Mouse (Mus musculus): ENCODE measurements around the gene Csnk1g1. TPM values are rescaled to one million over a fixed set of nuclear protein-coding genes. Genes with fewer than 3 reads are reported as not detected.

The Csnk1g1 gene
- polyA plus RNA-seq, 1 experiment from 2014 or later: 26.0 TPM

DNA sequence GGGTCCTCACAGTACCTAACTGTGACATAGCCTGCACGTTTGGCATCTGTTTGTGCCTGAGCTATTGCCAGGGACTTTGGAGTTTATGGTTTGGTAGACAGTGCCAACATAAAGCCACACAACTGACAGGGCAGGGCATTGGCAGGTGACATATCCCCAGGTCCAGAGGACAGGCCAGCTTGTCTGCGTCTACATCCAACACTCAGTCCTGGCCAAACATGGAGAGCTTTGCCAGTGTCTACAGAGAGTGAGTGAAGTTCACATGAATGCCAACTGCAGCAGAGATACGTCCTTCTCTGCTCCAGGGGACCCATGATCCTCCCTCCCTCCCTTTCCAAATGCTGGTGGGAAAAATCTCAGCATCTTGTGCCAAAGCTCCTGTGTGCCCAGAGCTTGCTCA is 175.4 kb downstream of the Csnk1g1 start:
- ATAC-seq (ENCODE audit: low FRiP score): no peak
- Histone ChIP-seq H3K4me2 (replicated peaks; ENCODE audit: low read depth, low read length) (no peak overlapping the region), H3K9me3 (ENCODE audit: control insufficient read depth, low read length) (no peaks in the 10 kb centered on the region), H3K27ac (ENCODE audit: low read depth, low read length) (no peak overlapping the region), H3K4me3 (ENCODE audit: low read depth, low read length) (no peak overlapping the region), H3K36me3 (ENCODE audit: control insufficient read depth, insufficient read depth, low read length) (peaks cover 2% of the 10 kb centered on the region; the same call in 1 of the 2 replicates), H3K9ac (ENCODE audit: low read depth, low read length) (no peak overlapping the region), H3K4me1 (replicated peaks; ENCODE audit: control insufficient read depth, insufficient read depth, low read length) (no peaks in the 10 kb centered on the region), H3K27me3 (ENCODE audit: control insufficient read depth, insufficient read depth, low read length) (no peaks in the 10 kb centered on the region)
- DNase-seq (ENCODE audit: low spot score): no peak
- WGBS: 94% methylated on average over 3 of the region's 3 CpGs

- Histone ChIP-seq H3K9ac (ENCODE audit: low read depth, low read length) (no peak overlapping the region), H3K27me3 (ENCODE audit: control insufficient read depth, insufficient read depth, low read length) (no peaks in the 10 kb centered on the region), H3K27ac (ENCODE audit: low read depth, low read length) (no peak overlapping the region), H3K4me1 (replicated peaks; ENCODE audit: control insufficient read depth, insufficient read depth, low read length) (0 out of 2 replicates have a peak, but pooled peaks cover 2% of the 10 kb centered on the region), H3K36me3 (ENCODE audit: control insufficient read depth, insufficient read depth, low read length) (peaks cover 2% of the 10 kb centered on the region; the same call in 1 of the 2 replicates), H3K4me3 (ENCODE audit: low read depth, low read length) (no peak overlapping the region), H3K9me3 (ENCODE audit: control insufficient read depth, low read length) (no peaks in the 10 kb centered on the region), H3K4me2 (replicated peaks; ENCODE audit: low read depth, low read length) (no peak overlapping the region)
- ATAC-seq (ENCODE audit: low FRiP score): no peak
- 97% methylated on average over 7 of the region's 7 CpGs for WGBS
- DNase-seq (ENCODE audit: low spot score): no peak
These were observed 178.3 kb downstream of the Csnk1g1 start for GRCm38 (mm10) chr9:66087062-66087461.

GRCm38 (mm10) chr9:66088411-66088810 is 179.7 kb downstream of the Csnk1g1 start:
- Histone ChIP-seq H3K36me3 (ENCODE audit: control insufficient read depth, insufficient read depth, low read length) (peaks cover 7% of the 10 kb centered on the region; the same call in 1 of the 2 replicates), H3K4me1 (replicated peaks; ENCODE audit: control insufficient read depth, insufficient read depth, low read length) (0 out of 2 replicates have a peak, but pooled peaks cover 2% of the 10 kb centered on the region)
- no peak for ATAC-seq (ENCODE audit: low FRiP score)

DNA sequence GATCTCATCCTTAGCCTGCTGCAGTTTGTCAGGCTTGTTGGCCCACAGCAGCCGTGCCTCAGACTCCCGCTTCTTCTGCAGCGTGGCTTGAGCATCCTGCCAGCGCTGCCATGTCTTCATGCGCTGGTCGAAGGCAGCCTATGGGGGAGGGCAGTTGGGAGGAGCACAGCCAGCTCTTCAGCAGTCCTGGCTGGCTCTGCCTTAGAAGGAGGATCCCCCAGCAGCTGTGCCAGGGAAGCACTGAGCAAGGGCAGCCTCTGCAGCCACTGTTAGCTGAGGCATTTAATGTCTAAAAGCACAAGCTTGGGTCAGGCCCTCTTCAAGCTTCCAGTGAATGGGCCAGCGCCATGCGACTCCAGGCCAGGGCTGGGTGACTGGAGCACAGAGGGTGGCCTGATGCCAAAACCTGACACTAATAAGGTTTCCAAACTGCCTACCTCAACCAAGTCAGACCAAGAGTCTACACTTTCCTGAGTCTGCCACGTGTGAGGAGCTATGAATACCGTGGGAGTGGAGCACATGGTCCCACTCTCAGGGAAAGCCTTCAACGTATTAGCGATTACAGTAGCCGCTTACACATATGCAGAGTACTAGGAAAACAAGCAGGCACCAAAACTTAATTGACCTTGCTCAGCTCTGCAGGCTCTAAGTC is 182.0 kb downstream of the Csnk1g1 start:
- Histone ChIP-seq H3K9ac (ENCODE audit: low read depth, low read length) (no peak overlapping the region), H3K27me3 (ENCODE audit: control insufficient read depth, insufficient read depth, low read length) (no peaks in the 10 kb centered on the region), H3K4me3 (ENCODE audit: low read depth, low read length) (no peak overlapping the region), H3K27ac (ENCODE audit: low read depth, low read length) (no peak overlapping the region), H3K4me1 (replicated peaks; ENCODE audit: control insufficient read depth, insufficient read depth, low read length) (0 out of 2 replicates have a peak, but pooled peaks cover 2% of the 10 kb centered on the region), H3K9me3 (ENCODE audit: control insufficient read depth, low read length) (no peaks in the 10 kb centered on the region), H3K4me2 (replicated peaks; ENCODE audit: low read depth, low read length) (no peak overlapping the region), H3K36me3 (ENCODE audit: control insufficient read depth, insufficient read depth, low read length) (peaks cover 7% of the 10 kb centered on the region; the same call in 1 of the 2 replicates)
- 93% methylated on average over 13 of the region's 13 CpGs for WGBS
- ATAC-seq (ENCODE audit: low FRiP score): no peak
- DNase-seq (ENCODE audit: low spot score): no peak

More at GRCm38 (mm10) chr9:66088411-66088810, 179.7 kb downstream of the Csnk1g1 start:
- no peaks in the 10 kb centered on the region for H3K27me3 ChIP-seq (ENCODE audit: control insufficient read depth, insufficient read depth, low read length)
- H3K9me3 ChIP-seq (ENCODE audit: control insufficient read depth, low read length): no peaks in the 10 kb centered on the region
- H3K4me3 ChIP-seq (ENCODE audit: low read depth, low read length): no peak overlapping the region
- no peak overlapping the region for H3K9ac ChIP-seq (ENCODE audit: low read depth, low read length)
- 31% methylated on average over 4 of the region's 4 CpGs for WGBS
- DNase-seq (ENCODE audit: low spot score): peak; percentile 61
- no peak overlapping the region for H3K27ac ChIP-seq (ENCODE audit: low read depth, low read length)
- H3K4me2 ChIP-seq (replicated peaks; ENCODE audit: low read depth, low read length): no peak overlapping the region

- no peak for DNase-seq (ENCODE audit: low spot score)
- Histone ChIP-seq H3K36me3 (ENCODE audit: control insufficient read depth, insufficient read depth, low read length) (peaks cover 7% of the 10 kb centered on the region; the same call in 1 of the 2 replicates), H3K27me3 (ENCODE audit: control insufficient read depth, insufficient read depth, low read length) (no peaks in the 10 kb centered on the region), H3K9ac (ENCODE audit: low read depth, low read length) (no peak overlapping the region), H3K9me3 (ENCODE audit: control insufficient read depth, low read length) (no peaks in the 10 kb centered on the region), H3K4me1 (replicated peaks; ENCODE audit: control insufficient read depth, insufficient read depth, low read length) (0 out of 2 replicates have a peak, but pooled peaks cover 2% of the 10 kb centered on the region), H3K4me2 (replicated peaks; ENCODE audit: low read depth, low read length) (no peak overlapping the region), H3K4me3 (ENCODE audit: low read depth, low read length) (no peak overlapping the region), H3K27ac (ENCODE audit: low read depth, low read length) (no peak overlapping the region)
- 82% methylated on average over 6 of the region's 6 CpGs for WGBS
- no peak for ATAC-seq (ENCODE audit: low FRiP score)
These were observed 182.9 kb downstream of the Csnk1g1 start for GRCm38 (mm10) chr9:66091327-66092231.

DNA sequence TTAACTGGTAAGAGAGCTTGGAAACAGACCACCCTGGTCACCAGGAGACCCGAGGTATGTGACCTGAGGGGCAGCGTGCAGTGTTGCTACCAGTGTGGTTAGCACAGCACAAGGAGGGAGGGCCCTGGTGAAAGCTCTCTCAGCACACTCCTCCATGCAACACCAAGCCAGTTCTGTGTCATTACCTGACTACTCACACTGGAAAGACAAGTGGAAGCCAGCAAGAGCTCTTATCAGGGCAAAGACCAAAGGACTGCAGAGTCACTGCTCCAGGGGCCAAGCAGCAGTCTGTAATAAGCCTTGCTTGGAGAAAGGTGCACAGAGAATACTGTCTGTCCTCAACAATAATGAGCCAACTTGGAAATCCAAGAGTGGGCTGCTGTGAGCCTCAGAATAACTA is 183.9 kb downstream of the Csnk1g1 start:
- H3K27me3 ChIP-seq (ENCODE audit: control insufficient read depth, insufficient read depth, low read length): no peaks in the 10 kb centered on the region
- H3K4me2 ChIP-seq (replicated peaks; ENCODE audit: low read depth, low read length): no peak overlapping the region
- H3K9me3 ChIP-seq (ENCODE audit: control insufficient read depth, low read length): no peaks in the 10 kb centered on the region
- H3K36me3 ChIP-seq (ENCODE audit: control insufficient read depth, insufficient read depth, low read length): 0 out of 2 replicates have a peak, but pooled peaks cover 5% of the 10 kb centered on the region
- no peak for ATAC-seq (ENCODE audit: low FRiP score)
- H3K4me1 ChIP-seq (replicated peaks; ENCODE audit: control insufficient read depth, insufficient read depth, low read length): 0 out of 2 replicates have a peak, but pooled peaks cover 2% of the 10 kb centered on the region
- no peak overlapping the region for H3K27ac ChIP-seq (ENCODE audit: low read depth, low read length)
- no peak for DNase-seq (ENCODE audit: low spot score)
- H3K4me3 ChIP-seq (ENCODE audit: low read depth, low read length): no peak overlapping the region
- WGBS: 71% methylated on average over 2 of the region's 2 CpGs
- no peak overlapping the region for H3K9ac ChIP-seq (ENCODE audit: low read depth, low read length)

Other genes starting within 250 kb of the Csnk1g1 start
- gene Oaz2, start 240.9 kb upstream of the Csnk1g1 start, polyA plus RNA-seq (2014; fragmentation: Nextera tagmentation; extraction: Ambion mirVana): 204 and 224 TPM in 2 replicates
- gene Zfp609, start 81.4 kb upstream of the Csnk1g1 start, polyA plus RNA-seq (2014; fragmentation: Nextera tagmentation; extraction: Ambion mirVana): 9.2 and 12.5 TPM in 2 replicates
- gene Pclaf, start 18.7 kb upstream of the Csnk1g1 start, polyA plus RNA-seq (2014; fragmentation: Nextera tagmentation; extraction: Ambion mirVana): 176 and 188 TPM in 2 replicates
- gene Trip4, start 130 bp upstream of the Csnk1g1 start, polyA plus RNA-seq (2014; fragmentation: Nextera tagmentation; extraction: Ambion mirVana): 35.8 and 40.7 TPM in 2 replicates
- gene Ppib, start 151.3 kb downstream of the Csnk1g1 start, polyA plus RNA-seq (2014; fragmentation: Nextera tagmentation; extraction: Ambion mirVana): 512 and 515 TPM in 2 replicates
- gene Snx22, start 160.8 kb downstream of the Csnk1g1 start, polyA plus RNA-seq (2014; fragmentation: Nextera tagmentation; extraction: Ambion mirVana): 2.7 and 2.9 TPM in 2 replicates
- gene Snx1, start 217.7 kb downstream of the Csnk1g1 start, polyA plus RNA-seq (2014; fragmentation: Nextera tagmentation; extraction: Ambion mirVana): 127 and 140 TPM in 2 replicates
- gene Ciao2a, start 217.7 kb downstream of the Csnk1g1 start, polyA plus RNA-seq (2014; fragmentation: Nextera tagmentation; extraction: Ambion mirVana): 144 and 146 TPM in 2 replicates
- 2.7 and 4.4 TPM in 2 replicates for gene Dapk2, start 249.3 kb downstream of the Csnk1g1 start, polyA plus RNA-seq (2014; fragmentation: Nextera tagmentation; extraction: Ambion mirVana)

Data from hindbrain, embryonic 11.5 days (tissue).